Mouse (Mus musculus) erythroblast, adult 5-6 weeks (primary cell): ENCODE data around the gene Cnot10. TPM values are rescaled to one million over a fixed set of nuclear protein-coding genes. Genes with fewer than 3 reads are reported as not detected.

ENCODE experiments used
- ATAC-seq: replicated peaks from 2 replicates; pipeline ENCODE4 v1.8.0; 2016; ENCODE audit warnings: moderate number of reproducible peaks, mild to moderate bottlenecking, moderate TSS enrichment, inconsistent platforms; ENCODE audit not compliant: poor library complexity, low FRiP score, severe bottlenecking
- total RNA-seq, 2 experiments: library from RNA; stranded (forward) in 1 of 2; stranded (reverse) in 1 of 2; fragments of 150-400 nt in 1 of 2; fragments of 200-764, 138-1000 nt in 1 of 2; gene quantifications; 2 replicates each; pipeline versions ENCODE4 v1.2.3 to v1.2.4; 2015 to 2017; ENCODE audit warnings: low replicate concordance in 2 of 2

Gene Cnot10
- total RNA-seq, 2 experiments from 2014 or later = 9.4 to 13.6 TPM

- no peak for ATAC-seq
Observed at GRCm38 (mm10) chr9:114585017-114585345, 55.0 kb downstream of the Cnot10 start.

- no peak for ATAC-seq
Observed at GRCm38 (mm10) chr9:114584183-114585016, 55.6 kb downstream of the Cnot10 start.

GRCm38 (mm10) chr9:114583812-114584182 lies 56.2 kb downstream of the Cnot10 start:
- peak; percentile 54; the same call in 1 of the 2 replicates for ATAC-seq

- ATAC-seq = no peak
Observed at GRCm38 (mm10) chr9:114578646-114579045, 61.3 kb downstream of the Cnot10 start.

- no peak; the same call in 1 of the 2 replicates for ATAC-seq
Observed at GRCm38 (mm10) chr9:114576001-114576400, 64.0 kb downstream of the Cnot10 start.

- ATAC-seq = no peak
Observed at GRCm38 (mm10) chr9:114573528-114573927, 66.5 kb downstream of the Cnot10 start.

GRCm38 (mm10) chr9:114568682-114569474 lies 71.1 kb downstream of the Cnot10 start:
- ATAC-seq = no peak

- ATAC-seq = no peak
Observed at GRCm38 (mm10) chr9:114564667-114565066, 75.3 kb downstream of the Cnot10 start.

GRCm38 (mm10) chr9:114563761-114564606 lies 76.0 kb downstream of the Cnot10 start, which contains the start of gene Trim71:
Gene Trim71, minus strand, starts transcription at chr9:114564369.
- no peak for ATAC-seq

GRCm38 (mm10) chr9:114562919-114563751 lies 76.8 kb downstream of the Cnot10 start:
- no peak for ATAC-seq

- no peak for ATAC-seq
Observed at GRCm38 (mm10) chr9:114562031-114562918, 77.7 kb downstream of the Cnot10 start.

GRCm38 (mm10) chr9:114561671-114561971 lies 78.4 kb downstream of the Cnot10 start:
- ATAC-seq = no peak

- no peak for ATAC-seq
Observed at GRCm38 (mm10) chr9:114560771-114561670, 79.0 kb downstream of the Cnot10 start.

GRCm38 (mm10) chr9:114560141-114560540 lies 79.8 kb downstream of the Cnot10 start:
- no peak for ATAC-seq

GRCm38 (mm10) chr9:114557086-114557485 lies 82.9 kb downstream of the Cnot10 start:
- ATAC-seq = no peak

- no peak for ATAC-seq
Observed at GRCm38 (mm10) chr9:114556276-114556855, 83.6 kb downstream of the Cnot10 start.

- ATAC-seq = no peak
Observed at GRCm38 (mm10) chr9:114554355-114554979, 85.5 kb downstream of the Cnot10 start.
